Mouse (Mus musculus): ENCODE measurements around the gene Klhl5. TPM values are rescaled to one million over a fixed set of nuclear protein-coding genes. Genes with fewer than 3 reads are reported as not detected.

Gene Klhl5
- polyA plus RNA-seq (2014; fragmentation: Illumina TruSeq; extraction: RNeasy Lipid Tissue Mini Kit (QIAGEN cat#74804); ENCODE audit: low read depth, low replicate concordance): 35.6 TPM

DNA sequence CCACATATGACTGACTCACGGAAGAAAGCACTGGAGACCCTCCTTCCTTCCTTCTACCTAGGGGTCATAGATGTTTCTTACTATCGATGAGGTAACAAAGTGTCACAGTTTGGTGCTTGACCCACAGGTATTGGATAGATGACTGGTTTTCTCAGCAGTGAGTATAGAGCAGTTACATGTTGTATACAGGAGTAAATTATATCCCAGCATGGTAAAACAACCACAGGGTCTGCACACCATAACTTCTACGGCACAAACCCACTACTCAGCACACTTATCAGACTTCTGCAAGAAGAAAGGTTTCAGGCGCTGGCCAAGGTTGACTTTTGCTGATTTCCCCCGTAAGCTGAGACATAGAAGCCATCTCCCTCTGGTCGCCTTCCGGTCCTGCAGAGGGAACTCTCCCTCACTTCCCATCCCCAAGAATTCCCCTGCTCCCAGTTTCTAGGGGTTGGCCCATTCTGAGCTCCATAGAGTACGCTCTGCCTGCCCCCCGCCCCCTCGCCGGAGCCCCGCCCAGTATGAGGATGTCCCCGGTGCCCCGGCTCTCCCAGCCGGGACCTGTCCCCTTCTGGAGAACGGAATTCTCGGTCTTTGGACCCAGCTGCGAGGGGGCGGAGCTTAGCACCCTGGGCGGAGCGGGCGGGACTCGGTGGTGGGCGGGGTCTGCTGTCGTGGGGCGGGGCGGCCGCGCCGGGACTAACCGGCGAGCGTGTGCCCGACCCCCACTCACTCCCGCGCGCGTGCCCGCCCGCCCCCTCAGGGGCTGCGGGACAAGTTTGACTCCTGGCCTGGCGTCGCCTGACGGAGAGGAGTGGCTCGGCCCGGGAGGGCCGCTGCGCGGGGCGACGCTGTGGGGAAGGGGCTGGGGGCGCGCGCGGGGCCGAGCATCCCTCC is at the start of gene Klhl5:
TSS of gene Klhl5 (plus strand) at position 664 of the 897 bp plus-strand sequence.

DNA sequence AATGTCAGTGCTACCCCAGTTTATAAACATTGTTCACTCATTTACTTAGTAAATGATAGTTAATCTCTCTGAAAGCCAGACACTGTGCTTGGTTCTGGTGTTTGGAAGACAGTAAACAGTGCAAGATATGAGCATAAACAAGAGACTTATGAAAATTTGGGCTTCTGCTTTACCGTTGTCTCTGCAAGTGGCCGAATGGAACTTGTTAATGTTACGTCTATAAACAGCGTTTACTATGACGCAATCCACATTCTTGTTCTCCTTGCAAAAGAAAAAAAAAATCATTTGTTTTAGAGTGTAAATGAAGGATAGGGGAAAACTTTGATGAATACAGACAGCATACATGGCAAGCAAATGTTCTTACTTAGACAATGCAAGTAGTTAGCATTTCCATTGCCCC is 15.4 kb upstream of the Klhl5 start, which contains the start of gene Tmem156:
TSS of gene Tmem156 (minus strand) at position 212 of the 400 bp plus-strand sequence.

DNA sequence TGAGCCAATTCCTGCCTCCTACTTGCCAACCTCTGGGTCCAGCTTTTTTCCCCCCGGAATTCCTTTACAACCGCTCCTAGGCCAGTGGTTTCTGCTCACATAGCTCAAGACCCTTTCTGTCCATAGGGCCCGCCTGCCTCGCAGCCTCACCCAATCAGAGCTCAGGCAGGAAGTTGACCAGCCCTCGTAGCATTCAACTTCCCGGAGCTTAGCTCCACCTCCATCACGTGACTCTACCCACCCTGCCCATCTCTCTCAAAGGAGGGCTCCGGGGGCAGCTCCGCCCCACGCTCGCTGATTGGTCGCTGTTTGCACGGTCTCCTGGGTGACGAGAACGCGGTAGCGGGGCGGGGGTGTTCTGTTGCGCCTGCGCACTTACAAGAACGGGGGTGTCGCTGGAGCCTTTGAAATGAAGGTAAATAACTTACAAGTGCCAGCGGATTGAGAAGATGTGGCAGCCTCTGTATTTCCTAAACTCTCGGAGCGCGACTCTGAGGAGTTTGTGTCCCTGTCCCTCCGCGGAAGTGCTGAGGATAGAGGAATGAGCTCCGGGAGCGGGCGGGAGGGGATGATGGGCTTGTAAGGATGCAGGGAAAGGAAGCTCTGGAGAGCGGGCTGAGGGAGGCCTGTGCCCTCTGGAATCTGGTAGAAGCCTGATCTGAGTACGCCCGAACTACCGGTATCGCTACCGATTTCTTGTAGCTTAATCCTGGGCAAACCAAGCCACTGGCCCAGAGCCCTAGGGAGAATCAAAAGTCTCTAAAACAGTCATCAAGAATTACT is 92.2 kb downstream of the Klhl5 start, which contains the start of gene Wdr19:
TSS of gene Wdr19 (plus strand) at position 351 of the 783 bp plus-strand sequence.

Other genes with a start within 250 kb of the Klhl5 start
- 1.7 TPM for gene Tlr1, start 174.0 kb upstream of the Klhl5 start, polyA plus RNA-seq (2014; fragmentation: Illumina TruSeq; extraction: RNeasy Lipid Tissue Mini Kit (QIAGEN cat#74804); ENCODE audit: low read depth, low replicate concordance)
- 0.37 TPM for gene Tlr6, start 147.4 kb upstream of the Klhl5 start, polyA plus RNA-seq (2014; fragmentation: Illumina TruSeq; extraction: RNeasy Lipid Tissue Mini Kit (QIAGEN cat#74804); ENCODE audit: low read depth, low replicate concordance)
- gene Fam114a1, start 137.5 kb upstream of the Klhl5 start, polyA plus RNA-seq (2014; fragmentation: Illumina TruSeq; extraction: RNeasy Lipid Tissue Mini Kit (QIAGEN cat#74804); ENCODE audit: low read depth, low replicate concordance): 18.0 TPM
- 0.74 TPM for gene Tmem156, start 15.4 kb upstream of the Klhl5 start, polyA plus RNA-seq (2014; fragmentation: Illumina TruSeq; extraction: RNeasy Lipid Tissue Mini Kit (QIAGEN cat#74804); ENCODE audit: low read depth, low replicate concordance)
- 1.4 TPM for gene Wdr19, start 92.2 kb downstream of the Klhl5 start, polyA plus RNA-seq (2014; fragmentation: Illumina TruSeq; extraction: RNeasy Lipid Tissue Mini Kit (QIAGEN cat#74804); ENCODE audit: low read depth, low replicate concordance)
- gene Rfc1, start 228.1 kb downstream of the Klhl5 start, polyA plus RNA-seq (2014; fragmentation: Illumina TruSeq; extraction: RNeasy Lipid Tissue Mini Kit (QIAGEN cat#74804); ENCODE audit: low read depth, low replicate concordance): 9.8 TPM
- 15.2 TPM for gene Klb, start 240.8 kb downstream of the Klhl5 start, polyA plus RNA-seq (2014; fragmentation: Illumina TruSeq; extraction: RNeasy Lipid Tissue Mini Kit (QIAGEN cat#74804); ENCODE audit: low read depth, low replicate concordance)